Mouse (Mus musculus) megakaryocyte-erythroid progenitor cell, adult 5-6 weeks (primary cell): ENCODE data around the gene Vwa7. TPM values are rescaled to one million over a fixed set of nuclear protein-coding genes. Genes with fewer than 3 reads are reported as not detected.
"Not testable (repeated sequence)": the region's sequence is repeated elsewhere in the genome, so short reads cannot be mapped to it uniquely, and the experiment has no call there.

Experiments
- ATAC-seq: replicated peaks from 2 replicates; pipeline ENCODE4 v1.8.0; 2016; ENCODE audit warnings: mild to moderate bottlenecking, inconsistent platforms; ENCODE audit not compliant: severe bottlenecking, poor library complexity, low FRiP score, low TSS enrichment
- total RNA-seq, 2 experiments: library from RNA; stranded (forward) in 1 of 2; stranded (reverse) in 1 of 2; fragments of 200-1000, 215-1000 nt in 1 of 2; fragments of >200 nt in 1 of 2; fragmentation: Nextera tagmentation in 1 of 2; gene quantifications; 2 replicates each; pipeline ENCODE4 v1.2.3; 2014 to 2017

Gene Vwa7
- total RNA-seq (2014; fragmentation: Nextera tagmentation) (0.31 and 0.54 TPM in 2 replicates), total RNA-seq (2017) (0.15 and 0.19 TPM in 2 replicates)

GRCm38 (mm10) chr17:35016376-35016775 is at the start of gene Vwa7:
Vwa7 (plus strand) TSS chr17:35016579.
- ATAC-seq, result peak; percentile 38

GRCm38 (mm10) chr17:34969822-34970221 is 46.6 kb upstream of the Vwa7 start, which contains the start of gene Gm20481:
Gm20481 (plus strand) TSS chr17:34969912.
- ATAC-seq, result not testable (repeated sequence)

GRCm38 (mm10) chr17:34970850-34971249 is 45.5 kb upstream of the Vwa7 start:
- not testable (repeated sequence) for ATAC-seq

GRCm38 (mm10) chr17:34971694-34972068 is 44.7 kb upstream of the Vwa7 start:
- ATAC-seq, result peak; percentile 59

GRCm38 (mm10) chr17:34972069-34972749 is 44.2 kb upstream of the Vwa7 start, which contains the start of the genes Hspa1a and Hspa1l:
Hspa1a (minus strand) TSS chr17:34972156.
Hspa1l (plus strand) TSS chr17:34972703.
- ATAC-seq, result peak; percentile 93

- no peak for ATAC-seq
Measured at GRCm38 (mm10) chr17:34975581-34976492, 40.5 kb upstream of the Vwa7 start.

GRCm38 (mm10) chr17:34977000-34977399 is 39.4 kb upstream of the Vwa7 start:
- no peak for ATAC-seq

- no peak for ATAC-seq
Measured at GRCm38 (mm10) chr17:34978239-34978638, 38.1 kb upstream of the Vwa7 start.

- ATAC-seq, result no peak
Measured at GRCm38 (mm10) chr17:34979631-34980030, 36.7 kb upstream of the Vwa7 start.

- ATAC-seq, result no peak
Measured at GRCm38 (mm10) chr17:34980655-34981054, 35.7 kb upstream of the Vwa7 start.

GRCm38 (mm10) chr17:34981690-34982180 is 34.6 kb upstream of the Vwa7 start, which contains the start of gene Lsm2:
Lsm2 (plus strand) TSS chr17:34981862.
- peak; percentile 80 for ATAC-seq

- peak; percentile 27 for ATAC-seq
Measured at GRCm38 (mm10) chr17:34982328-34982727, 34.1 kb upstream of the Vwa7 start.

GRCm38 (mm10) chr17:34984218-34984617 is 32.2 kb upstream of the Vwa7 start:
- no peak for ATAC-seq

- no peak for ATAC-seq
Measured at GRCm38 (mm10) chr17:34994751-34995150, 21.6 kb upstream of the Vwa7 start.

- ATAC-seq, result not testable (repeated sequence)
Measured at GRCm38 (mm10) chr17:34995192-34995591, 21.2 kb upstream of the Vwa7 start.

- ATAC-seq, result not testable (repeated sequence)
Measured at GRCm38 (mm10) chr17:34995927-34996326, 20.5 kb upstream of the Vwa7 start.

GRCm38 (mm10) chr17:34996411-34997141 is 19.8 kb upstream of the Vwa7 start:
- no peak for ATAC-seq

- no peak for ATAC-seq
Measured at GRCm38 (mm10) chr17:34997142-34997483, 19.3 kb upstream of the Vwa7 start.
